Mouse (Mus musculus) embryonic facial prominence, embryonic 11.5 days (tissue): ENCODE measurements around the gene Nck2. TPM values are rescaled to one million over a fixed set of nuclear protein-coding genes. Genes with fewer than 3 reads are reported as not detected.

Source experiments
- ATAC-seq: fragments of 200-750 bp; cut with Nextera tagmentation; replicated peaks from 2 replicates; pipeline ENCODE4 v1.8.0; 2017; ENCODE audit warnings: low read depth; ENCODE audit not compliant: insufficient number of reproducible peaks, low FRiP score, low TSS enrichment
- DNase-seq: peaks from one replicate; pipeline ENCODE4 v3.0.0-alpha.2; 2015; ENCODE audit warnings: low spot score
- H3K27ac ChIP-seq: fragments of 300-500 bp; sonication (generic); replicated peaks from 2 replicates; pipeline ENCODE4 v1.5.1; 2014; ENCODE audit warnings: mild to moderate bottlenecking, low read depth, low read length, control low read depth
- H3K27me3 ChIP-seq: fragments of 300-500 bp; sonication (generic); 2 replicates; pipeline ENCODE4 v1.6.1; 2014; ENCODE audit warnings: mild to moderate bottlenecking, low read length, moderate library complexity, mixed read lengths; ENCODE audit not compliant: control insufficient read depth, insufficient read depth
- H3K36me3 ChIP-seq: fragments of 300-500 bp; sonication (generic); replicated peaks from 2 replicates; pipeline ENCODE4 v1.6.1; 2014; ENCODE audit warnings: low read depth, mild to moderate bottlenecking, low read length, moderate library complexity, mixed read lengths; ENCODE audit not compliant: control insufficient read depth, insufficient read depth
- H3K4me1 ChIP-seq: fragments of 300-500 bp; sonication (generic); 2 replicates; pipeline ENCODE4 v1.6.1; 2014; ENCODE audit warnings: low read length, mixed read lengths; ENCODE audit not compliant: control insufficient read depth, insufficient read depth
- H3K4me2 ChIP-seq: fragments of 300-500 bp; sonication (generic); 2 replicates; pipeline ENCODE4 v1.6.1; 2014; ENCODE audit warnings: low read depth, mild to moderate bottlenecking, control low read depth, low read length, moderate library complexity
- H3K4me3 ChIP-seq: fragments of 300-500 bp; sonication (generic); 2 replicates; pipeline ENCODE4 v1.5.1; 2014; ENCODE audit warnings: low read depth, low read length, control low read depth
- H3K9ac ChIP-seq: fragments of 300-500 bp; sonication (generic); replicated peaks from 2 replicates; pipeline ENCODE4 v1.6.1; 2014; ENCODE audit warnings: mild to moderate bottlenecking, control low read depth, low read length
- H3K9me3 ChIP-seq: fragments of 300-500 bp; sonication (generic); replicated peaks from 2 replicates; pipeline ENCODE4 v1.6.1; 2016; ENCODE audit warnings: mild to moderate bottlenecking, low read length, inconsistent platforms, mixed read lengths; ENCODE audit not compliant: control insufficient read depth
- WGBS: fragments of 180-500 bp; shearing (Covaris S2); extraction: QIAGEN DNeasy Blood & Tissue Kit; methylation state at CpG from one replicate; pipeline ENCODE4 v1.1.7; 2014; 5-methylcytosine and 5-hydroxymethylcytosine counted together
- polyA plus RNA-seq: library from polyadenylated mRNA; unstranded; fragments of >200 nt; fragmentation: Nextera tagmentation; extraction: Ambion mirVana; gene quantifications from 2 replicates; pipeline ENCODE4 v1.2.1, GENCODE M21; 2014

Nck2 gene
- polyA plus RNA-seq, 1 experiment from 2014 or later, result 40.8 TPM

GRCm38 (mm10) chr1:43422969-43423748, 21.2 kb upstream of the Nck2 start:
- WGBS, result 75% methylated on average over 4 of the region's 4 CpGs
- ATAC-seq, result no peak

DNA sequence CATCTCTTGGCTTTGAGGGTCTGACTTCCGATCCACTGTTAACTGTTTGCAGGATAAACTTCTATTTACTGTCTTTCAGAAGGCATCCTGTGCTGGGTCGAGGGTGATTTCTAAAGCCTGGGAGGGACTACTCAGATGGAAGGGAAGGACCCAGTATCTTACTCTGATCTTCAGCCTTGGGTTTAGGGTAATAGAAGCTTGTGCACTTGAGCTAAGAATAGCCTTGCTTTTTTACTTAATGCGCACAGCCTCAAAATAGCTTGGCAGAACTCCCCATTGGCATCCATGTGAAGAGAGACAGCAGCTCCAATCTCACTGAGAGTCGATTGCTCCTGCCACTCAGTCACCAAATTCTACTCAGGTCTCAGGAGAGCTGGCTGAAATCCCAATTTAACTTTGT, 17.9 kb upstream of the Nck2 start:
- Histone ChIP-seq H3K4me3 (no peak overlapping the region), H3K36me3 (no peaks in the 10 kb centered on the region), H3K4me1 (no peaks in the 10 kb centered on the region), H3K9me3 (no peaks in the 10 kb centered on the region), H3K9ac (no peak overlapping the region), H3K27me3 (no peaks in the 10 kb centered on the region), H3K4me2 (no peak overlapping the region), H3K27ac (no peak overlapping the region)
- WGBS, result 63% methylated on average over 4 of the region's 4 CpGs
- ATAC-seq (no peak), DNase-seq (no peak)

More at GRCm38 (mm10) chr1:43422969-43423748, 21.2 kb upstream of the Nck2 start:
- Histone ChIP-seq H3K9me3 (no peaks in the 10 kb centered on the region), H3K36me3 (no peaks in the 10 kb centered on the region), H3K4me2 (no peak overlapping the region), H3K9ac (no peak overlapping the region), H3K4me1 (no peaks in the 10 kb centered on the region), H3K4me3 (no peak overlapping the region), H3K27ac (no peak overlapping the region), H3K27me3 (no peaks in the 10 kb centered on the region)
- DNase-seq, result no peak

- ATAC-seq (no peak), DNase-seq (no peak)
- WGBS, result 71% methylated on average over 6 of the region's 6 CpGs
- Histone ChIP-seq H3K27ac (no peak overlapping the region), H3K9ac (no peak overlapping the region), H3K4me3 (no peak overlapping the region), H3K4me2 (no peak overlapping the region), H3K4me1 (no peaks in the 10 kb centered on the region), H3K9me3 (no peaks in the 10 kb centered on the region), H3K36me3 (no peaks in the 10 kb centered on the region), H3K27me3 (no peaks in the 10 kb centered on the region)
These were observed 17.3 kb upstream of the Nck2 start for GRCm38 (mm10) chr1:43426993-43427535.

- WGBS, result 84% methylated on average over 9 of the region's 9 CpGs
- no peaks in the 10 kb centered on the region for H3K4me1 ChIP-seq
- H3K27me3 ChIP-seq, result no peaks in the 10 kb centered on the region
- no peak for ATAC-seq
- no peak for DNase-seq
- H3K4me2 ChIP-seq, result no peak overlapping the region
- no peak overlapping the region for H3K4me3 ChIP-seq
- H3K27ac ChIP-seq, result no peak overlapping the region
- H3K9ac ChIP-seq, result no peak overlapping the region
- no peaks in the 10 kb centered on the region for H3K36me3 ChIP-seq
- H3K9me3 ChIP-seq, result no peaks in the 10 kb centered on the region
These were observed 14.2 kb upstream of the Nck2 start for GRCm38 (mm10) chr1:43429924-43430876.

DNA sequence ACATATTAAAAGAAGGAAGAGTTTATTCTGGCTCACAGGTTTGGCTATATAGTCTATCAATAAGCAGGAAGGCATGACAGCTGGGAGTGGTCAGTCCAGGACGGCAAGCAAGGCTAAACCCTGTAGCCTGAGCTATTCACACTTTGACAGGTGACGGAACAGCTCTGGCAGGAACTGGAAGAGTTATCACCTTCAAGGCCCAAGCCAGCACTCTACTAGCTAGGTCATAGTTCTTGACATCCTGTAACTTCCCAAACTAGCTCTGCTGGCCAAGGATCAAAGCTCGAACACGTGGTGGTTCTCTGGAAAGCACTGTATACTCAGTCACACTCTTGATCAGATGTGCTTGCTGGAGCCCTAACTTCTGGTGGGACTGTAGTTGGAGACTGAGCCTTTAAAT, 10.5 kb upstream of the Nck2 start:
- Histone ChIP-seq H3K36me3 (no peaks in the 10 kb centered on the region), H3K4me3 (no peak overlapping the region), H3K9me3 (no peaks in the 10 kb centered on the region), H3K9ac (no peak overlapping the region), H3K4me2 (no peak overlapping the region), H3K4me1 (no peaks in the 10 kb centered on the region), H3K27ac (no peak overlapping the region), H3K27me3 (no peaks in the 10 kb centered on the region)
- 84% methylated on average over 4 of the region's 4 CpGs for WGBS
- DNase-seq (no peak), ATAC-seq (no peak)

DNA sequence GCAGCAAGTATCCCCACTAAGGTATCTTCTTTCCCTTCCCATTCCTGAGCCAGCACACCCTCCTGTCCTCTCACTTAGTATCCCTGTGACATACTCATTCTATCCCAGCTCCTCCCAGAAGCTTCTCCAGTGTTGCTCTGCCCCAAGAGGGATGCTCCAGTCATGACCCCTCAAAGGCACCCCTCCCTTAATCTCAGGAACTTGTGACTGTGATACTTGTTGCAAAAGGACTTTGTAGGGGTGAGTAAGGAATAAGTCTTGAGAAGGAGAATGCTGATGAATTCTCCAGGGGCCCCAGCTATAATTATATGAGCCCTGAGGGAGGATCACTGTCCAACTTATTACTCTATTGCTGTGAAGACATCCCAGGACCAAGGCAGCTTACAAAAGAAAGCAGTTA, 7.8 kb upstream of the Nck2 start:
- ATAC-seq (no peak), DNase-seq (no peak)
- Histone ChIP-seq H3K27ac (no peak overlapping the region), H3K4me3 (no peak overlapping the region), H3K4me2 (no peak overlapping the region), H3K9ac (no peak overlapping the region), H3K9me3 (no peaks in the 10 kb centered on the region), H3K36me3 (no peaks in the 10 kb centered on the region), H3K27me3 (no peaks in the 10 kb centered on the region), H3K4me1 (no peaks in the 10 kb centered on the region)

DNA sequence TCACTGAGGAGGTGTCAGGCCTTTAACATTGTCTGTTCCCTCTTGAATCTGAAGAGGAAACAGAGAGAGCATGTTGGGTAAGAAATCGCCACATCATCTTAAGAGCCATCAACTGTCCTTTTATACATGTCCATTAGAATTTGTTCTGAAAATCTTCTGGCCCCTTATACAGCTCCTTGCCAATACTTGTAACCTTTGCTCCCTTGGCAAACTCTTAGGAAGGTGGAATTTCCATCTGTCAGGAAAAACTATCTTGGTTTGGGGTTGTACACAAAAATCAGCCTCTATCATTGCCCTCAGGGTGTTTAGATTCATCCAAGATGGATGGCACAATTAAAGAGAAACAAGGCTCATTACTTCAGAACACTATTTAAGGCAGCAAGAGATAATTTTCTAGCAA, 5.1 kb upstream of the Nck2 start:
- no peak overlapping the region for H3K4me2 ChIP-seq
- H3K4me1 ChIP-seq, result no peaks in the 10 kb centered on the region
- ATAC-seq, result no peak
- H3K27me3 ChIP-seq, result no peaks in the 10 kb centered on the region
- no peak overlapping the region for H3K9ac ChIP-seq
- no peaks in the 10 kb centered on the region for H3K36me3 ChIP-seq
- no peaks in the 10 kb centered on the region for H3K9me3 ChIP-seq
- no peak overlapping the region for H3K27ac ChIP-seq
- DNase-seq, result no peak
- WGBS, result 88% methylated on average over 1 of the region's 1 CpGs
- no peak overlapping the region for H3K4me3 ChIP-seq

DNA sequence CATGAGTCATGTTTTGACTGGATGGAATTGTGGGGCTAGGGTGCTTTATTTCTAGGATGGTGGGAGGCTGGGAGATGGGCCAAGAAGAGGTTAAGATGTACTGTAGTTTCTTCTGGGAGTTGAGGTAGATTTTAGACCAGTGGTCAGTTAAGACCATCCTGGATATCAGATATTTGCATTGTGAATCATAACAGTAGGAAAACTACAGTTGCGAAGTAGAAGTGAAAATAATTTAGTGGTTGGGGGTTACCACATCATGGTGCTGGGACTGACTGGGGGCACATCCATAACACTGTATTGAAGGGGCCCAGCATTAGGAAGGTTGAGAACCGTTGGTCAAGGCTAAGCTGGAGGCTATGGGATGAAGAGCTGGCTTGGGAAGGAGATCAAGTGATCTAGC, 1.8 kb upstream of the Nck2 start:
- Histone ChIP-seq H3K36me3 (no peaks in the 10 kb centered on the region), H3K4me2 (no peak overlapping the region), H3K9ac (no peak overlapping the region), H3K9me3 (no peaks in the 10 kb centered on the region), H3K27me3 (no peaks in the 10 kb centered on the region), H3K27ac (no peak overlapping the region), H3K4me3 (no peak overlapping the region), H3K4me1 (no peaks in the 10 kb centered on the region)
- 95% methylated on average over 2 of the region's 2 CpGs for WGBS
- DNase-seq (no peak), ATAC-seq (no peak)
